Mouse (Mus musculus): ENCODE measurements around the gene Ldlrad3. TPM values are rescaled to one million over a fixed set of nuclear protein-coding genes. Genes with fewer than 3 reads are reported as not detected.

Ldlrad3 gene
- total and polyA plus RNA-seq, 3 experiments, result 3.5 to 6.1 TPM; not detected in 1

- H3K9me3 ChIP-seq (replicated peaks; ENCODE audit: insufficient read depth, low read length), result no peaks in the 10 kb centered on the region
- no peak overlapping the region for H3K9ac ChIP-seq (ENCODE audit: control insufficient read depth, low read depth, low read length, poor library complexity, severe bottlenecking)
- H3K79me2 ChIP-seq (ENCODE audit: control insufficient read depth, insufficient read depth, low read length, poor library complexity), result no peaks in the 10 kb centered on the region
- no peaks in the 10 kb centered on the region for H3K36me3 ChIP-seq (ENCODE audit: control insufficient read depth in 1 of 2, insufficient read depth in 2 of 2, low read length in 2 of 2)
- H3K27me3 ChIP-seq (ENCODE audit: control insufficient read depth in 1 of 2, insufficient read depth in 2 of 2, low read length in 2 of 2), result no peaks in the 10 kb centered on the region
- H3K4me3 ChIP-seq (ENCODE audit: control insufficient read depth in 1 of 2, insufficient read depth in 1 of 2, low read depth in 2 of 2, low read length in 2 of 2), result no peak overlapping the region
- no peak overlapping the region for H3K27ac ChIP-seq (ENCODE audit: control insufficient read depth, low read depth, low read length)
- DNase-seq (ENCODE audit: low read depth, low spot score), result no peak
- TF ChIP-seq RAD21 (IDR thresholded peaks at IDR 0.05; ENCODE audit: low read depth, low read length) (no peak), ELF1 (IDR thresholded peaks at IDR 0.05; ENCODE audit: low read depth, low read length) (no peak), ETS1 (IDR thresholded peaks at IDR 0.05; ENCODE audit: low read depth, low read length) (no peak), TCF12 (IDR thresholded peaks at IDR 0.05; ENCODE audit: low read depth, low read length) (no peak), SMC3 (IDR thresholded peaks at IDR 0.05; ENCODE audit: low read depth, low read length) (no peak), CHD1 (IDR thresholded peaks at IDR 0.05; ENCODE audit: low read depth, low read length) (no peak), TBP (IDR thresholded peaks at IDR 0.05; ENCODE audit: low read depth, low read length) (no peak), GABPA (IDR thresholded peaks at IDR 0.05; ENCODE audit: low read depth, low read length) (no peak)
- H3K4me1 ChIP-seq (ENCODE audit: control insufficient read depth in 1 of 2, insufficient read depth in 2 of 2, low read length in 2 of 2), result no peaks in the 10 kb centered on the region
These were observed 220.2 kb downstream of the Ldlrad3 start for GRCm38 (mm10) chr2:101966017-101966416.

GRCm38 (mm10) chr2:101965515-101965914 lies 220.7 kb downstream of the Ldlrad3 start:
- Histone ChIP-seq H3K36me3 (ENCODE audit: control insufficient read depth in 1 of 2, insufficient read depth in 2 of 2, low read length in 2 of 2) (no peaks in the 10 kb centered on the region), H3K27me3 (ENCODE audit: control insufficient read depth in 1 of 2, insufficient read depth in 2 of 2, low read length in 2 of 2) (no peaks in the 10 kb centered on the region), H3K27ac (ENCODE audit: control insufficient read depth, low read depth, low read length) (no peak overlapping the region), H3K4me1 (ENCODE audit: control insufficient read depth in 1 of 2, insufficient read depth in 2 of 2, low read length in 2 of 2) (no peaks in the 10 kb centered on the region), H3K79me2 (ENCODE audit: control insufficient read depth, insufficient read depth, low read length, poor library complexity) (no peaks in the 10 kb centered on the region), H3K4me3 (ENCODE audit: control insufficient read depth in 1 of 2, insufficient read depth in 1 of 2, low read depth in 2 of 2, low read length in 2 of 2) (no peak overlapping the region), H3K9ac (ENCODE audit: control insufficient read depth, low read depth, low read length, poor library complexity, severe bottlenecking) (no peak overlapping the region), H3K9me3 (replicated peaks; ENCODE audit: insufficient read depth, low read length) (no peaks in the 10 kb centered on the region)
- DNase-seq (ENCODE audit: low read depth, low spot score), result no peak
- TF ChIP-seq ETS1 (IDR thresholded peaks at IDR 0.05; ENCODE audit: low read depth, low read length) (no peak), HCFC1 (IDR thresholded peaks at IDR 0.05; ENCODE audit: low read depth, low read length) (no peak), MYC (IDR thresholded peaks at IDR 0.05; ENCODE audit: low read depth, low read length) (no peak), POLR2A (IDR thresholded peaks at IDR 0.05; ENCODE audit: control insufficient read depth in 1 of 2, insufficient read depth in 1 of 2, low read depth in 1 of 2, low read length in 2 of 2, poor library complexity in 1 of 2) (no peak), ZC3H11A (IDR thresholded peaks at IDR 0.05; ENCODE audit: low read depth, low read length) (no peak), MAZ (IDR thresholded peaks at IDR 0.05; ENCODE audit: low read depth, low read length) (no peak), USF1 (IDR thresholded peaks at IDR 0.05; ENCODE audit: low read depth, low read length) (no peak)

- Histone ChIP-seq H3K27me3 (ENCODE audit: control insufficient read depth in 1 of 2, insufficient read depth in 2 of 2, low read length in 2 of 2) (no peaks in the 10 kb centered on the region), H3K4me1 (ENCODE audit: control insufficient read depth in 1 of 2, insufficient read depth in 2 of 2, low read length in 2 of 2) (no peaks in the 10 kb centered on the region), H3K4me3 (ENCODE audit: control insufficient read depth in 1 of 2, insufficient read depth in 1 of 2, low read depth in 2 of 2, low read length in 2 of 2) (no peak overlapping the region), H3K36me3 (ENCODE audit: control insufficient read depth in 1 of 2, insufficient read depth in 2 of 2, low read length in 2 of 2) (no peaks in the 10 kb centered on the region), H3K79me2 (ENCODE audit: control insufficient read depth, insufficient read depth, low read length, poor library complexity) (no peaks in the 10 kb centered on the region), H3K9ac (ENCODE audit: control insufficient read depth, low read depth, low read length, poor library complexity, severe bottlenecking) (no peak overlapping the region), H3K9me3 (replicated peaks; ENCODE audit: insufficient read depth, low read length) (no peaks in the 10 kb centered on the region), H3K27ac (ENCODE audit: control insufficient read depth, low read depth, low read length) (no peak overlapping the region)
- DNase-seq (ENCODE audit: low read depth, low spot score), result no peak
- TF ChIP-seq SMC3 (IDR thresholded peaks at IDR 0.05; ENCODE audit: low read depth, low read length) (no peak), ZKSCAN1 (IDR thresholded peaks at IDR 0.05; ENCODE audit: low read depth, low read length) (no peak), MAFK (IDR thresholded peaks at IDR 0.05; ENCODE audit: borderline replicate concordance, low read depth, low read length) (no peak), GABPA (IDR thresholded peaks at IDR 0.05; ENCODE audit: low read depth, low read length) (no peak), ZC3H11A (IDR thresholded peaks at IDR 0.05; ENCODE audit: low read depth, low read length) (no peak), ZNF384 (IDR thresholded peaks at IDR 0.05; ENCODE audit: low read depth, low read length) (no peak), USF1 (IDR thresholded peaks at IDR 0.05; ENCODE audit: low read depth, low read length) (no peak), ELF1 (IDR thresholded peaks at IDR 0.05; ENCODE audit: low read depth, low read length) (no peak), POLR2A (IDR thresholded peaks at IDR 0.05; ENCODE audit: control insufficient read depth in 1 of 2, insufficient read depth in 1 of 2, low read depth in 1 of 2, low read length in 2 of 2, poor library complexity in 1 of 2) (no peak), NELFE (IDR thresholded peaks at IDR 0.05; ENCODE audit: low read depth, low read length) (no peak), POLR2AphosphoS2 (IDR thresholded peaks at IDR 0.05; ENCODE audit: low read length) (no peak), JUND (IDR thresholded peaks at IDR 0.05; ENCODE audit: low read depth, low read length) (no peak), RAD21 (IDR thresholded peaks at IDR 0.05; ENCODE audit: low read depth, low read length) (no peak), MYB (IDR thresholded peaks at IDR 0.05; ENCODE audit: low read depth, low read length) (no peak), MEF2A (IDR thresholded peaks at IDR 0.05; ENCODE audit: extremely low read depth, insufficient replicate concordance, low read depth, low read length, poor library complexity, severe bottlenecking) (no peak), TCF12 (IDR thresholded peaks at IDR 0.05; ENCODE audit: low read depth, low read length) (no peak)
These were observed 222.8 kb downstream of the Ldlrad3 start for GRCm38 (mm10) chr2:101963367-101963766.
